ENCODE assay signal across 10 mouse cellular contexts in genomic region chr16:94997340-94997849, GRCm38 (mm10). TPM values are rescaled to one million over a fixed set of nuclear protein-coding genes. Genes with fewer than 3 reads are reported as not detected.
DNase-seq lines count a peak whose midpoint lies in the region; ATAC-seq lines count a peak whose summit lies in the region.
"Had no signal": no experiment of that assay in that cellular context is flagged by ENCODE, and none has a peak within 500 bp of the region (broad histone marks: within the 10 kb centered on the region; RNA-seq: fewer than 3 reads in every experiment).

Kcnj6 (minus strand) TSS chr16:94997701.

- 1% methylated on average over 43 of the region's 43 CpGs for WGBS in kidney, embryonic 15.5 days
- under 1% methylated on average over 43 of the region's 43 CpGs for WGBS in forebrain, embryonic 15.5 days
- under 1% methylated on average over 43 of the region's 43 CpGs for WGBS in midbrain, embryonic 13.5 days

- peak within 1 kb of the TSS; percentile 51 for H3K4me2 ChIP-seq in kidney, embryonic 15.5 days
- peak within 1 kb of the TSS; percentile 83 for H3K4me2 ChIP-seq in forebrain, embryonic 15.5 days (replicated peaks)
- H3K4me2 ChIP-seq in midbrain, embryonic 13.5 days (replicated peaks): peak within 1 kb of the TSS; percentile 69

- peak within 1 kb of the TSS; percentile 19 for H3K4me3 ChIP-seq in kidney, embryonic 15.5 days (replicated peaks)
- H3K4me3 ChIP-seq in forebrain, embryonic 15.5 days: peak within 1 kb of the TSS; percentile 48
- H3K4me3 ChIP-seq in midbrain, embryonic 13.5 days (replicated peaks): peak within 1 kb of the TSS; percentile 51

- H3K36me3 ChIP-seq in kidney, embryonic 15.5 days: no peaks in the 10 kb centered on the region
- no peaks in the 10 kb centered on the region for H3K36me3 ChIP-seq in forebrain, embryonic 15.5 days
- no peaks in the 10 kb centered on the region for H3K36me3 ChIP-seq in midbrain, embryonic 13.5 days

- peaks cover 45% of the 10 kb centered on the region for H3K27me3 ChIP-seq in kidney, embryonic 15.5 days
- peaks cover 15% of the 10 kb centered on the region; the same call in 1 of the 2 replicates for H3K27me3 ChIP-seq in forebrain, embryonic 15.5 days
- peaks cover 39% of the 10 kb centered on the region for H3K27me3 ChIP-seq in midbrain, embryonic 13.5 days

- no peak for DNase-seq in kidney, postnatal 14 days
- DNase-seq in cerebellum, adult 11-12 months: peak; percentile 80
- DNase-seq in layer of hippocampus, adult 18-20 months (ENCODE audit: low spot score in 2 of 2): peak; percentile 82 to 87
- no peak for DNase-seq in gastrocnemius, adult 18-20 months (ENCODE audit: low spot score)

- H3K4me1 ChIP-seq in kidney, embryonic 15.5 days: peaks cover 7% of the 10 kb centered on the region
- peaks cover 19% of the 10 kb centered on the region for H3K4me1 ChIP-seq in forebrain, embryonic 15.5 days
- peaks cover 40% of the 10 kb centered on the region for H3K4me1 ChIP-seq in midbrain, embryonic 13.5 days (replicated peaks)

- H3K9ac ChIP-seq in kidney, embryonic 15.5 days: no peak within 1 kb of the TSS
- peak within 1 kb of the TSS; percentile 47 for H3K9ac ChIP-seq in forebrain, embryonic 15.5 days (replicated peaks)
- peak within 1 kb of the TSS; percentile 67 for H3K9ac ChIP-seq in midbrain, embryonic 13.5 days (replicated peaks)

- no peaks in the 10 kb centered on the region for H3K9me3 ChIP-seq in kidney, embryonic 15.5 days (replicated peaks)
- no peaks in the 10 kb centered on the region for H3K9me3 ChIP-seq in forebrain, embryonic 15.5 days
- H3K9me3 ChIP-seq in midbrain, embryonic 13.5 days: no peaks in the 10 kb centered on the region

- no peak; the same call in 1 of the 2 replicates for ATAC-seq in kidney, embryonic 15.5 days (replicated peaks; ENCODE audit: low FRiP score)
- ATAC-seq in forebrain, embryonic 15.5 days (replicated peaks): peak; percentile 90
- peak; percentile 84 for ATAC-seq in midbrain, embryonic 13.5 days
- ATAC-seq in CD4-positive, CD25-positive, alpha-beta regulatory T cell, adult 4 months: no peak

- no peak within 1 kb of the TSS for H3K27ac ChIP-seq in kidney, embryonic 15.5 days
- peak within 1 kb of the TSS; percentile 3; the same call in 1 of the 2 replicates for H3K27ac ChIP-seq in forebrain, embryonic 15.5 days (replicated peaks)
- H3K27ac ChIP-seq in midbrain, embryonic 13.5 days: peak within 1 kb of the TSS; percentile 72

RNA-seq across cellular contexts. Expression of gene Kcnj6, which starts in this region (rescaled TPM):
- polyA plus RNA-seq in kidney, embryonic 15.5 days (2015; fragmentation: Nextera tagmentation; extraction: Ambion mirVana): not detected in 2 replicates
- polyA plus RNA-seq in forebrain, embryonic 15.5 days (2015; fragmentation: Nextera tagmentation; extraction: Ambion mirVana): 1.7 and 2.1 TPM in 2 replicates
- 100 to 1,000 TPM; 110 to 117 TPM for total RNA-seq in layer of hippocampus, adult 18-20 months (2021)
- polyA plus RNA-seq in midbrain, embryonic 13.5 days (2015; fragmentation: Nextera tagmentation; extraction: Ambion mirVana): 2.7 and 2.8 TPM in 2 replicates
- polyA plus RNA-seq in CD4-positive, CD25-positive, alpha-beta regulatory T cell, adult 4 months (2017; shearing (Covaris generic)): not detected
- total RNA-seq in gastrocnemius, adult 18-20 months (2021): not detected
- total RNA-seq: liver, adult 2 months; MEL had no signal
- polyA plus RNA-seq: liver, adult 2 months had no signal

Comparison
In these comparisons a context has a peak if more than half of its experiments do, and no peak if none do; other contexts are left out.
1. RNA of gene Kcnj6 (total RNA-seq): 110 to 117 TPM in layer of hippocampus, adult 18-20 months; not detected in gastrocnemius, adult 18-20 months; every median in the first group is over 100 times any median in the second.
2. ATAC-seq: peak in forebrain, embryonic 15.5 days (single experiment) and midbrain, embryonic 13.5 days (single experiment); none in kidney, embryonic 15.5 days (single experiment) and CD4-positive, CD25-positive, alpha-beta regulatory T cell, adult 4 months (single experiment).
3. DNase-seq: peak in cerebellum, adult 11-12 months (single experiment) and layer of hippocampus, adult 18-20 months (2 of 2); none in kidney, postnatal 14 days (single experiment) and gastrocnemius, adult 18-20 months (single experiment).
4. Peak in every context shown above with its lines, with median percentiles within 50 percentile points of each other: H3K4me2 ChIP-seq and H3K4me3 ChIP-seq.